Mouse (Mus musculus): ENCODE measurements around the gene Arhgap15. TPM values are rescaled to one million over a fixed set of nuclear protein-coding genes. Genes with fewer than 3 reads are reported as not detected.

The Arhgap15 gene
- total and polyA plus RNA-seq, 3 experiments, result 16.6 to 40.3 (median 19.8) TPM

- TF ChIP-seq POLR2A (IDR thresholded peaks at IDR 0.05; ENCODE audit: low read depth, low read length), result no peak
- TF ChIP-seq PAX5 (IDR thresholded peaks at IDR 0.05; ENCODE audit: low read length), result no peak
- no peak for TF ChIP-seq RCOR1 (conservative IDR thresholded peaks at IDR 0.05; ENCODE audit: low read depth, low read length)
- TF ChIP-seq TCF12 (IDR thresholded peaks at IDR 0.05; ENCODE audit: low read depth, low read length), result no peak
- TF ChIP-seq MXI1 (IDR thresholded peaks at IDR 0.05; ENCODE audit: low read depth, low read length), result no peak
- no peak for TF ChIP-seq USF1 (IDR thresholded peaks at IDR 0.05; ENCODE audit: low read depth, low read length)
- Histone ChIP-seq H3K27ac (ENCODE audit: insufficient read depth, low read depth) (no peak overlapping the region), H3K4me2 (ENCODE audit: insufficient read depth, low read depth, poor library complexity, severe bottlenecking) (no peak overlapping the region), H3K27me3 (replicated peaks) (no peaks in the 10 kb centered on the region), H3K36me3 (replicated peaks in 1 of 2; ENCODE audit: control insufficient read depth in 1 of 2, insufficient read depth in 1 of 2, low read length in 1 of 2) (no peaks in the 10 kb centered on the region), H3K79me2 (replicated peaks; ENCODE audit: control insufficient read depth, extremely low read depth, insufficient read depth, poor library complexity, severe bottlenecking) (no peaks in the 10 kb centered on the region), H3K4me1 (ENCODE audit: control insufficient read depth in 1 of 2, insufficient read depth in 2 of 2) (peaks cover 12 to 19% of the 10 kb centered on the region in 2 experiments), H3K9ac (ENCODE audit: insufficient read depth, low read depth) (no peak overlapping the region), H3K4me3 (replicated peaks in 1 of 3; ENCODE audit: low read depth in 2 of 3, low read length in 2 of 3, poor library complexity in 1 of 3) (no peak overlapping the region), H3K9me3 (replicated peaks; ENCODE audit: low read length) (no peaks in the 10 kb centered on the region)
- in situ Hi-C loops (cut with MboI; ENCODE audit: low pct_ligation_motif_present, low pct_unique_long_range_greater_than_20kb, low sequenced_read_pairs), result loop anchor here (25.0 kb wide), 1 partner anchor 597 kb away; the partner anchor contains the start of gene Arhgap15
- dilution Hi-C loops (cut with MboI; ENCODE audit: extremely low pct_ligation_motif_present, extremely low pct_unique_long_range_greater_than_20kb, low sequenced_read_pairs), result no loop called here
- no peak for DNase-seq (ENCODE audit: extremely low read depth)
Measured at GRCm38 (mm10) chr2:44334006-44334405, 585.4 kb downstream of the Arhgap15 start.

GRCm38 (mm10) chr2:44334517-44334916 lies 585.9 kb downstream of the Arhgap15 start:
- H3K9me3 ChIP-seq (replicated peaks; ENCODE audit: low read length), result no peaks in the 10 kb centered on the region
- peaks cover 12 to 24% of the 10 kb centered on the region in 2 experiments for H3K4me1 ChIP-seq (ENCODE audit: control insufficient read depth in 1 of 2, insufficient read depth in 2 of 2)
- H3K4me3 ChIP-seq (replicated peaks in 1 of 3; ENCODE audit: low read depth in 2 of 3, low read length in 2 of 3, poor library complexity in 1 of 3), result no peak overlapping the region
- dilution Hi-C loops (cut with MboI; ENCODE audit: extremely low pct_ligation_motif_present, extremely low pct_unique_long_range_greater_than_20kb, low sequenced_read_pairs), result no loop called here
- H3K36me3 ChIP-seq (replicated peaks in 1 of 2; ENCODE audit: control insufficient read depth in 1 of 2, insufficient read depth in 1 of 2, low read length in 1 of 2), result no peaks in the 10 kb centered on the region
- H3K4me2 ChIP-seq (ENCODE audit: insufficient read depth, low read depth, poor library complexity, severe bottlenecking), result no peak overlapping the region
- DNase-seq (ENCODE audit: extremely low read depth), result no peak
- no peaks in the 10 kb centered on the region for H3K27me3 ChIP-seq (replicated peaks)
- no peaks in the 10 kb centered on the region for H3K79me2 ChIP-seq (replicated peaks; ENCODE audit: control insufficient read depth, extremely low read depth, insufficient read depth, poor library complexity, severe bottlenecking)
- H3K9ac ChIP-seq (ENCODE audit: insufficient read depth, low read depth), result no peak overlapping the region
- TF ChIP-seq RCOR1 (conservative IDR thresholded peaks at IDR 0.05; ENCODE audit: low read depth, low read length) (no peak), ELF1 (IDR thresholded peaks at IDR 0.05; ENCODE audit: low read depth, low read length) (no peak), CHD2 (IDR thresholded peaks at IDR 0.05; ENCODE audit: low read length) (no peak), ETS1 (conservative IDR thresholded peaks at IDR 0.05; ENCODE audit: low read depth, low read length) (no peak), NRF1 (IDR thresholded peaks at IDR 0.05; ENCODE audit: low read depth, low read length) (no peak), MAFK (IDR thresholded peaks at IDR 0.05; ENCODE audit: insufficient replicate concordance, low read length) (no peak), SIN3A (IDR thresholded peaks at IDR 0.05; ENCODE audit: low read length) (no peak), PAX5 (IDR thresholded peaks at IDR 0.05; ENCODE audit: low read length) (no peak), KAT2A (IDR thresholded peaks at IDR 0.05; ENCODE audit: insufficient replicate concordance, low read length) (no peak), MEF2A (IDR thresholded peaks at IDR 0.05; ENCODE audit: borderline replicate concordance, low read depth, low read length) (no peak), MAX (IDR thresholded peaks at IDR 0.05; ENCODE audit: low read length) (no peak), MXI1 (IDR thresholded peaks at IDR 0.05; ENCODE audit: low read depth, low read length) (no peak), E2F4 (IDR thresholded peaks at IDR 0.05; ENCODE audit: insufficient replicate concordance, low read depth, low read length) (no peak), HCFC1 (IDR thresholded peaks at IDR 0.05; ENCODE audit: low read depth, low read length) (no peak)
- in situ Hi-C loops (cut with MboI; ENCODE audit: low pct_ligation_motif_present, low pct_unique_long_range_greater_than_20kb, low sequenced_read_pairs), result loop anchor here (25.0 kb wide), 1 partner anchor 597 kb away; the partner anchor contains the start of gene Arhgap15
- no peak overlapping the region for H3K27ac ChIP-seq (ENCODE audit: insufficient read depth, low read depth)

Measured in CH12.LX (cell line).